9 mouse cellular contexts compared by ENCODE assay signal in the genomic region with DNA sequence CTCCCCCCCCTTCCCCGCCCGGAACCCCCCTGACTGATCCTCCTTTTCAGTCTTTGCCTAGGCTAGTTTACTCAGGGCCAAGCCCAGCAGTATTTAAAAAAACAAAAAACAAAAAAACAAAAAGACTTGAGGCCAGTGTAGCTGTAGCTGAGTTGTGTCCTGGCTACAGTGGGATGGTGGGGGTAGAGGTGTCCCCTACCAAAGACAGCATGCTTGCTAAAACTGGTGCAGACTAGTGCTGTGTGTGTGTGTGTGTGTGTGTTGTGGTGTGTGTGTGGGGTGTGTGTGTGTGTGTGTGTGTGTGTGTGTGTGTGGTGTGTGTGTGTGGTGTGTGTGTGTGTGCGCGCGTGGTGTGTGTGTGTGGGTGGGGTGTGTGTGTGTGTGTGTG. TPM values are rescaled to one million over a fixed set of nuclear protein-coding genes. Genes with fewer than 3 reads are reported as not detected.
DNase-seq lines count a peak whose midpoint lies in the region; ATAC-seq and TF ChIP-seq lines count a peak whose summit lies in the region.
"Had no signal": no experiment of that assay in that cellular context is flagged by ENCODE, and none has a peak within 500 bp of the region (broad histone marks: within the 10 kb centered on the region; RNA-seq: fewer than 3 reads in every experiment).

No protein-coding gene starts in this region.

- H3K27me3 ChIP-seq in forebrain, embryonic 13.5 days: 0 out of 2 replicates have a peak, but pooled peaks cover 9% of the 10 kb centered on the region
- peaks cover 19% of the 10 kb centered on the region for H3K27me3 ChIP-seq in limb, embryonic 10.5 days (ENCODE audit: low read depth, poor library complexity, severe bottlenecking)
- H3K27me3 ChIP-seq in neural tube, embryonic 14.5 days (ENCODE audit: control insufficient read depth, insufficient read depth, low read length): peaks cover 2% of the 10 kb centered on the region; the same call in 1 of the 2 replicates

- no peak for ATAC-seq in forebrain, embryonic 13.5 days
- no peak for ATAC-seq in neural tube, embryonic 14.5 days (ENCODE audit: low read depth)
- ATAC-seq in activated CD4-positive, CD25-positive, alpha-beta regulatory T cell, adult 4 months: no peak
- ATAC-seq in megakaryocyte, adult 5-6 weeks (ENCODE audit: poor library complexity, severe bottlenecking): no peak

- peak overlapping the region; percentile 77 for H3K4me3 ChIP-seq in left cerebral cortex, adult 2 months
- peak overlapping the region; percentile 71 for H3K4me3 ChIP-seq in forebrain, embryonic 13.5 days
- H3K4me3 ChIP-seq in limb, embryonic 10.5 days: peak overlapping the region; percentile 69
- H3K4me3 ChIP-seq in neural tube, embryonic 14.5 days (ENCODE audit: low read depth, low read length): peak overlapping the region; percentile 76

- peak overlapping the region; percentile 91 for H3K4me2 ChIP-seq in forebrain, embryonic 13.5 days
- H3K4me2 ChIP-seq in neural tube, embryonic 14.5 days (ENCODE audit: low read depth, low read length): peak overlapping the region; percentile 66

- H3K4me1 ChIP-seq in forebrain, embryonic 13.5 days: peaks cover 5% of the 10 kb centered on the region; the same call in 1 of the 2 replicates
- H3K4me1 ChIP-seq in limb, embryonic 10.5 days: peaks cover 22% of the 10 kb centered on the region
- 0 out of 2 replicates have a peak, but pooled peaks cover 4% of the 10 kb centered on the region for H3K4me1 ChIP-seq in neural tube, embryonic 14.5 days (ENCODE audit: control insufficient read depth, insufficient read depth, low read length)

- peak overlapping the region; percentile 84 for H3K9ac ChIP-seq in forebrain, embryonic 13.5 days
- peak overlapping the region; percentile 94 for H3K9ac ChIP-seq in neural tube, embryonic 14.5 days (replicated peaks; ENCODE audit: low read depth, low read length)

- 0% methylated on average over 2 of the region's 5 CpGs for WGBS in forebrain, embryonic 13.5 days
- 0% methylated on average over 2 of the region's 5 CpGs for WGBS in limb, embryonic 10.5 days
- WGBS in neural tube, embryonic 14.5 days: 0% methylated on average over 2 of the region's 5 CpGs

- intact Hi-C loops in left cerebral cortex, adult 2 months (cut with DNase I): loop anchor here (5.0 kb wide), 3 partner anchors 36 to 289 kb away; a partner anchor contains a TSS
- intact Hi-C loops in left cerebral cortex, postnatal 36 days (cut with DNase I): loop anchor here (10.0 kb wide), 1 partner anchor 292 kb away; a partner anchor contains a TSS

- no peaks in the 10 kb centered on the region for H3K9me3 ChIP-seq in forebrain, embryonic 13.5 days (replicated peaks)
- H3K9me3 ChIP-seq in limb, embryonic 10.5 days (replicated peaks): no peaks in the 10 kb centered on the region
- no peaks in the 10 kb centered on the region for H3K9me3 ChIP-seq in neural tube, embryonic 14.5 days (ENCODE audit: control insufficient read depth, low read length)

- no peak for DNase-seq in left cerebral cortex, adult 2 months (ENCODE audit: extremely low spot score in 1 of 2, low spot score in 2 of 2)
- DNase-seq in left cerebral cortex, postnatal 36 days (ENCODE audit: low spot score in 2 of 2): no peak
- no peak for DNase-seq in limb, embryonic 10.5 days (ENCODE audit: low spot score)
- DNase-seq in testis, postnatal 10 days (ENCODE audit: low spot score): no peak

- H3K27ac ChIP-seq in left cerebral cortex, adult 2 months: peak overlapping the region; percentile 98
- peak overlapping the region; percentile 71 for H3K27ac ChIP-seq in forebrain, embryonic 13.5 days
- peak overlapping the region; percentile 83; the same call in 1 of the 2 replicates for H3K27ac ChIP-seq in limb, embryonic 10.5 days
- H3K27ac ChIP-seq in neural tube, embryonic 14.5 days (ENCODE audit: low read depth, low read length): peak overlapping the region; percentile 86; the same call in 1 of the 2 replicates
- H3K27ac ChIP-seq: macrophage had no signal

- H3K36me3 ChIP-seq in forebrain, embryonic 13.5 days (ENCODE audit: poor library complexity, severe bottlenecking): no peaks in the 10 kb centered on the region
- H3K36me3 ChIP-seq in limb, embryonic 10.5 days: no peaks in the 10 kb centered on the region
- H3K36me3 ChIP-seq in neural tube, embryonic 14.5 days (ENCODE audit: control insufficient read depth, insufficient read depth, low read length): no peaks in the 10 kb centered on the region

- TF ChIP-seq CTCF in left cerebral cortex, adult 2 months (IDR thresholded peaks at IDR 0.05): no peak

RNA-seq across cellular contexts. Expression of a gene that starts 0.5 kb away (rescaled TPM):
- total RNA-seq in left cerebral cortex, adult 2 months (2021): 10 to 100 TPM; 38.9 to 44.8 TPM
- 10 to 100 TPM; 41.5 to 46.7 TPM for total RNA-seq in left cerebral cortex, postnatal 36 days (2021)
- polyA plus RNA-seq in forebrain, embryonic 13.5 days (2015; fragmentation: Nextera tagmentation; extraction: Ambion mirVana): 0.98 and 1.6 TPM in 2 replicates
- polyA plus RNA-seq in limb, embryonic 10.5 days (2016; fragmentation: Nextera tagmentation; extraction: Ambion mirVana): 0.64 and 0.74 TPM in 2 replicates
- 4.7 and 5.3 TPM in 2 replicates for polyA plus RNA-seq in neural tube, embryonic 14.5 days (2014; fragmentation: Nextera tagmentation; extraction: Ambion mirVana)
- under 1 TPM in 1 of 2 experiments, not detected in 1; 0.19 TPM for polyA plus RNA-seq in activated CD4-positive, CD25-positive, alpha-beta regulatory T cell, adult 4 months (2017; shearing (Covaris generic))
- total RNA-seq in megakaryocyte, adult 5-6 weeks (2015): 0.07 and 0.23 TPM in 2 replicates
- total RNA-seq in megakaryocyte, adult 5-6 weeks (2017): 0.49 TPM in 1 of 2 replicates, not detected in the other
- polyA plus RNA-seq: macrophage had no signal
